Mouse (Mus musculus): ENCODE data around the gene 2610507B11Rik. TPM values are rescaled to one million over a fixed set of nuclear protein-coding genes. Genes with fewer than 3 reads are reported as not detected.

Gene 2610507B11Rik
- polyA plus RNA-seq (2015; fragmentation: Nextera tagmentation; extraction: Ambion mirVana) = 73.7 and 79.6 TPM in 2 replicates

DNA sequence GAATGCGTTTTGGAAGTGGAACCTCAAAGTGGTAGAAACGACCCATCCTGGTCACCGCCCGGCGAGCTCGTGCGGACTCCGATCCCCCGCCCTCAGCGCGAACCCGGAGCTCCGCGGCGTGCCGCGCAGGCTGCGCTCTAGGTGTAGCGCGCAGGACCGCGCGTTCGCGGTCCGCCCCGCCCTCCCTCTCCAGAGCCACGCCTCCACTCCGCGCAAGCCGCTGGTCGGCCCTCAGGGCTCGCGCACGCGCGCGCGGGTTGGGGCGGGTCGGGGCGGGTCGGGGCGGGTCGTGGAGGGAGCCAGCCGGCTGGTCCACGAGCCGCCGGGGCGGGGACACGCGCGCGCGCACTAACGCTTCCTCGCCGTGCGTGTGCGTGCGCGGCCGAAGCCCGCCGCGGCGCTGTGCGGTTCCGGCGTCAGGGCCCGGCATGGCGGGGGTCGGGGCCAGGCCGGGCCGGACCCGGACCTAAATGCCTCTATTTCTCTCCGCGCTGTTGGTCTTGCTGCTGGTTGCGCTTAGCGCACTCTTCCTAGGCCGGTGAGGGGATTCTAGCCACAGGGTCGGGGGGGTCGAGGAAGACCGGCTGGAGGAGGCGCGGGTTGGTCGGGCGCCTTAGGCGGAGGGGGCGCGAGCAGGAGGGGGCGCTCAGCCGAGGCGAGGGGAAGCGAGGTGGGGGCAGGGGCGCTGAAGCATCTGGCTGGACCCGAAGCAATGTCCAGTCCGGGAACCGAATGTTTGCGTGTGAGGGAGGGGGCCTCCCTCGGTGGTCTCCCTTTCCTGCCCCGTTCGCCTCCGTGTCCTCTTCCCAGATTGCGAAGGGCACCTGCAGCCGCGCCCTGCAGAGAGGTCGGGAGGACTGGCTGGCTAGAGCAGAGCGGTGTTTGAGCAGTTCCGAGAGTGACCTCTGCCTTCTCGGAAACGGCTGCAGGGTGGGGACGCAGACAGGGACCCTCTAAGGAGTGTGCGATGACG, at the start of gene 2610507B11Rik:
Gene 2610507B11Rik (plus strand): TSS at position 373 of the 973 bp plus-strand sequence.
- peaks cover 34% of the 10 kb centered on the region for H3K36me3 ChIP-seq
- H3K4me2 ChIP-seq = peak within 1 kb of the TSS; percentile 72
- no peaks in the 10 kb centered on the region for H3K9me3 ChIP-seq
- peaks cover 12% of the 10 kb centered on the region for H3K4me1 ChIP-seq
- under 1% methylated on average over 107 of the region's 115 CpGs for WGBS
- peak within 1 kb of the TSS; percentile 79 for H3K27ac ChIP-seq
- peaks cover 12% of the 10 kb centered on the region; the same call in 1 of the 2 replicates for H3K27me3 ChIP-seq
- H3K4me3 ChIP-seq = peak within 1 kb of the TSS; percentile 81
- ATAC-seq (ENCODE audit: insufficient number of reproducible peaks, insufficient read depth, low FRiP score, low TSS enrichment, low read depth) = peak; percentile 96
- H3K9ac ChIP-seq = peak within 1 kb of the TSS; percentile 83

DNA sequence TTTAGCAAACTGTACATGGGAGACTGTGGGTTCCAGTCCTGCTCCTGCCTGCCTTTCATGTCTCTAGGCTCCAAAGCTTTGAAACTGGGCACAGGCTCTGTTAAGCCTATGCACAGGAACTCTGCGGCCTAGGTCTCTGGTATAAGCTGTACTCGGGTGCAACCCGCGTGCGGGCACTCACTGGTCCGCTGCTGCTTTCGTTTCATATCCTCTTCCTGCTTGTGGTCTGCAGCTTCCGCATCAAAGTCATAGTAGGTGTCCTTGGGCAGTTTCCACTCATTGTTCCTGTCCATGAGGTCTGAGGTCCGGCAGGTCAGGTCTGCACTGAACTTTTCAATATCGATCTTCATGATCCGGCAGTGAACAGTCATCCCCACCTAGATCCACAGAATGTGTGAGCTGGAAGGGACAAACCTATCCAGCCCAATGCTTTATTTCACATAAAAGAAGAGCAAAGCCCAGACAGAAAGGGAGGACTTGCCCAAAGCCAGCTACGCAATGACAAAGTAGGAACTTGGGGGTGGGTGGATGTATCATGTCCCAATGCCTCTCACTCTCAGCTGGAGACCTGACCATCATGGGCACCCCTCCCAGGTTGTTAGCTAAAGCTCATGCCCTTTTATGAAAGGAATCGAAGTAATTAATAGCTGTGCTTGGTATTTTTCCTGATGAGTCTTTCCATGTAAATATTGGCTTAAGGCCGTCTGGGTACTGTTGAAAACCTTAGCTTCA, 48.3 kb upstream of the 2610507B11Rik start:
- Histone ChIP-seq H3K27me3 (no peaks in the 10 kb centered on the region), H3K9ac (no peak overlapping the region), H3K4me1 (no peaks in the 10 kb centered on the region), H3K9me3 (no peaks in the 10 kb centered on the region), H3K4me2 (no peak overlapping the region), H3K27ac (no peak overlapping the region), H3K4me3 (no peak overlapping the region), H3K36me3 (peaks cover 98% of the 10 kb centered on the region)
- no peak for ATAC-seq (ENCODE audit: insufficient number of reproducible peaks, insufficient read depth, low FRiP score, low TSS enrichment, low read depth)
- WGBS = 95% methylated on average over 14 of the region's 14 CpGs

- Histone ChIP-seq H3K9me3 (no peaks in the 10 kb centered on the region), H3K27me3 (no peaks in the 10 kb centered on the region), H3K4me2 (no peak overlapping the region), H3K9ac (no peak overlapping the region), H3K4me3 (no peak overlapping the region), H3K36me3 (peaks cover 97% of the 10 kb centered on the region), H3K27ac (no peak overlapping the region), H3K4me1 (no peaks in the 10 kb centered on the region)
- WGBS = 89% methylated on average over 11 of the region's 11 CpGs
- ATAC-seq (ENCODE audit: insufficient number of reproducible peaks, insufficient read depth, low FRiP score, low TSS enrichment, low read depth) = no peak
Measured at GRCm38 (mm10) chr11:78215709-78216317, 45.7 kb upstream of the 2610507B11Rik start.

GRCm38 (mm10) chr11:78223586-78223985, 38.0 kb upstream of the 2610507B11Rik start:
- Histone ChIP-seq H3K27me3 (no peaks in the 10 kb centered on the region), H3K36me3 (peaks cover 97% of the 10 kb centered on the region), H3K27ac (no peak overlapping the region), H3K4me3 (no peak overlapping the region), H3K4me1 (no peaks in the 10 kb centered on the region), H3K4me2 (no peak overlapping the region), H3K9ac (no peak overlapping the region), H3K9me3 (no peaks in the 10 kb centered on the region)
- no peak for ATAC-seq (ENCODE audit: insufficient number of reproducible peaks, insufficient read depth, low FRiP score, low TSS enrichment, low read depth)
- WGBS = 89% methylated on average over 4 of the region's 4 CpGs

GRCm38 (mm10) chr11:78231518-78231917, 30.0 kb upstream of the 2610507B11Rik start:
- Histone ChIP-seq H3K9ac (no peak overlapping the region), H3K4me3 (no peak overlapping the region), H3K4me1 (no peaks in the 10 kb centered on the region), H3K9me3 (no peaks in the 10 kb centered on the region), H3K27ac (no peak overlapping the region), H3K36me3 (peaks cover 89% of the 10 kb centered on the region), H3K4me2 (no peak overlapping the region), H3K27me3 (no peaks in the 10 kb centered on the region)
- ATAC-seq (ENCODE audit: insufficient number of reproducible peaks, insufficient read depth, low FRiP score, low TSS enrichment, low read depth) = no peak
- WGBS = 92% methylated on average over 6 of the region's 6 CpGs

GRCm38 (mm10) chr11:78240193-78240857, 21.2 kb upstream of the 2610507B11Rik start:
- Histone ChIP-seq H3K9ac (no peak overlapping the region), H3K4me2 (no peak overlapping the region), H3K9me3 (no peaks in the 10 kb centered on the region), H3K36me3 (peaks cover 39% of the 10 kb centered on the region), H3K27ac (no peak overlapping the region), H3K4me1 (peaks cover 15% of the 10 kb centered on the region), H3K4me3 (no peak overlapping the region), H3K27me3 (no peaks in the 10 kb centered on the region)
- 90% methylated on average over 9 of the region's 9 CpGs for WGBS
- ATAC-seq (ENCODE audit: insufficient number of reproducible peaks, insufficient read depth, low FRiP score, low TSS enrichment, low read depth) = no peak

GRCm38 (mm10) chr11:78245261-78245626, 16.3 kb upstream of the 2610507B11Rik start:
- ATAC-seq (ENCODE audit: insufficient number of reproducible peaks, insufficient read depth, low FRiP score, low TSS enrichment, low read depth) = no peak
- Histone ChIP-seq H3K27me3 (no peaks in the 10 kb centered on the region), H3K36me3 (peaks cover 13% of the 10 kb centered on the region), H3K4me3 (peak overlapping the region; percentile 96), H3K9ac (peak overlapping the region; percentile 95), H3K4me2 (peak overlapping the region; percentile 79), H3K4me1 (peaks cover 32% of the 10 kb centered on the region), H3K9me3 (no peaks in the 10 kb centered on the region), H3K27ac (peak overlapping the region; percentile 95)
- under 1% methylated on average over 19 of the region's 19 CpGs for WGBS

GRCm38 (mm10) chr11:78245627-78246317, 15.8 kb upstream of the 2610507B11Rik start, which contains the start of the genes Sdf2 and Supt6:
Gene Sdf2, plus strand, starts transcription at chr11:78245746.
Gene Supt6, minus strand, starts transcription at chr11:78245987.
- ATAC-seq (ENCODE audit: insufficient number of reproducible peaks, insufficient read depth, low FRiP score, low TSS enrichment, low read depth) = peak; percentile 89
- H3K9ac ChIP-seq = peak within 1 kb of the TSS; percentile 95
- H3K27me3 ChIP-seq = no peaks in the 10 kb centered on the region
- peaks cover 32% of the 10 kb centered on the region for H3K4me1 ChIP-seq
- peak within 1 kb of the TSS; percentile 96 for H3K4me3 ChIP-seq
- H3K36me3 ChIP-seq = peaks cover 12% of the 10 kb centered on the region
- peak within 1 kb of the TSS; percentile 79 for H3K4me2 ChIP-seq
- under 1% methylated on average over 49 of the region's 50 CpGs for WGBS
- no peaks in the 10 kb centered on the region for H3K9me3 ChIP-seq
- H3K27ac ChIP-seq = peak within 1 kb of the TSS; percentile 95

DNA sequence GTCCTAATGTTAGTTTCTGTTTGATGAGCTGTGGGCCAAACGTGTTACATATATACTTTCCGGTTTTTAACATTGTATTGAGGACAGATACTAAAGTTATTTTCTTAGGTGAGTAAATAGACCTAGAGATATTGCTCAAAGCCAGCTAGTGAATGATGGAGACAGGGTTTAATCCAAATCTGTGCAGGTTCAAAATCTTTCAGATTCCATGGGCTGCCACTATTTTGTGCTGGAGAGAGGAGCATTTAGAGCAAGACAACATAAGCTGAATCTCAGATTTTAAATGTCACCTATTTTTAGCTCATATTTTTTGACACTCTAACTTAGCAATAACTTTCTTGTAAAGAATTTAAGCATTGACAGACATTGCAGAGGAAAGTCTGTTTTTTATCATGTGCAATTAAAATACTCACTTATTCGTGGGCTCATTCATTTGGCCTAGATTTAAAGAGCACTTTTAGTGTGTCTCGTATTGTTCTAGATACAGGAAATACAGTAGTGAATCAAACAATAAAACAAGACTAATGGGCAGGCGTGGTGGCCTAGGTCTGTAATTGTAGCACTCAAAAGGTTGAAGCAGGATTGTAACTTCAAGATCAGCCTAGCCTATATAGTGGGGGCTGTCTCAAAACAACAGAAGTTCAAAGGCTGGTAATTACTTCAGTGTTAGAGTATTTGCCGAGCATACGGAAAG, 15.1 kb upstream of the 2610507B11Rik start:
- Histone ChIP-seq H3K4me1 (peaks cover 32% of the 10 kb centered on the region), H3K4me3 (peak overlapping the region; percentile 96), H3K9me3 (no peaks in the 10 kb centered on the region), H3K4me2 (peak overlapping the region; percentile 79), H3K9ac (peak overlapping the region; percentile 95; the same call in 1 of the 2 replicates), H3K27ac (peak overlapping the region; percentile 95), H3K27me3 (no peaks in the 10 kb centered on the region), H3K36me3 (peaks cover 16% of the 10 kb centered on the region)
- no peak for ATAC-seq (ENCODE audit: insufficient number of reproducible peaks, insufficient read depth, low FRiP score, low TSS enrichment, low read depth)
- 41% methylated on average over 7 of the region's 7 CpGs for WGBS

DNA sequence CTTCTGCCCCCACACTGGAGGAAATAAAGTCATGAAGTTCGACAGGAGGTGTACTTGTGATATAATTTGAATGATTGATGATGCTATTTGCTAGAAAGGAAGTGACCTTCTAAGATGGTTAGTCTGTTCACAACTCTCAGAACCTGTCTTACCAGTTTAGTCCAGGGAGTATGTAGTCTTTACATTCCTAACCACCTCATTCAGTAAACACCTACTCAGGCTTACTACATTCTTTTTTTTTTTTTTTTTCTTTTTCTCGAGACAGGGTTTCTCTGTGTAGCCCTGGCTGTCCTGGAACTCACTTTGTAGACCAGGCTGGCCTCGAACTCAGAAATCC, 14.6 kb upstream of the 2610507B11Rik start:
- 62% methylated on average over 3 of the region's 3 CpGs for WGBS
- ATAC-seq (ENCODE audit: insufficient number of reproducible peaks, insufficient read depth, low FRiP score, low TSS enrichment, low read depth) = no peak

More for the DNA sequence above, 14.6 kb upstream of the 2610507B11Rik start:
- Histone ChIP-seq H3K9me3 (no peaks in the 10 kb centered on the region), H3K4me1 (peaks cover 32% of the 10 kb centered on the region), H3K27me3 (no peaks in the 10 kb centered on the region), H3K27ac (no peak overlapping the region), H3K4me3 (peak overlapping the region; percentile 96; the same call in 1 of the 2 replicates), H3K4me2 (peak overlapping the region; percentile 79), H3K9ac (no peak overlapping the region), H3K36me3 (peaks cover 20% of the 10 kb centered on the region)
